Mouse (Mus musculus): ENCODE measurements around the gene Vwa8. TPM values are rescaled to one million over a fixed set of nuclear protein-coding genes. Genes with fewer than 3 reads are reported as not detected.

Gene Vwa8
- polyA plus RNA-seq, 1 experiment, result 75.9 TPM

- WGBS, result 85% methylated on average over 5 of the region's 5 CpGs
- TF ChIP-seq CTCF (IDR thresholded peaks at IDR 0.05; ENCODE audit: insufficient read depth, low read depth, low read length) (no peak), POLR2A (IDR thresholded peaks at IDR 0.05; ENCODE audit: insufficient read depth, low read depth, low read length) (no peak)
- no peak overlapping the region for H3K4me3 ChIP-seq (ENCODE audit: insufficient read depth, low read depth, low read length)
- H3K4me1 ChIP-seq (ENCODE audit: control insufficient read depth, insufficient read depth, low read length), result peaks cover 4% of the 10 kb centered on the region; the same call in 1 of the 2 replicates
- no peak overlapping the region for H3K27ac ChIP-seq (ENCODE audit: insufficient read depth, low read depth, low read length)
Measured at GRCm38 (mm10) chr14:79251727-79252285, 403.0 kb downstream of the Vwa8 start.

Other genes starting within 250 kb of the Vwa8 start
- gene Dgkh, start 116.3 kb upstream of the Vwa8 start, polyA plus RNA-seq (2012; ENCODE audit: insufficient read depth, insufficient read length, low replicate concordance, missing spikeins), result not detected in 2 replicates

Measured in olfactory bulb, adult 2 months (tissue).